Mouse (Mus musculus) MEL (cell line): ENCODE measurements around the gene Guk1. TPM values are rescaled to one million over a fixed set of nuclear protein-coding genes. Genes with fewer than 3 reads are reported as not detected.

Experiments used
- DNase-seq: peaks from one replicate; pipeline ENCODE4 v3.0.0; 2011; ENCODE audit warnings: low read depth, low spot score
- H3K27ac ChIP-seq: 2 replicates; pipeline ENCODE4 v1.5.1; 2012; ENCODE audit warnings: low read depth, mild to moderate bottlenecking, control low read depth, low read length, moderate library complexity; ENCODE audit not compliant: control insufficient read depth
- H3K27me3 ChIP-seq, 2 experiments: fragments of 150-350 bp in 1 of 2; sonication (generic) in 1 of 2; 2 replicates each; pipeline ENCODE4 v1.6.1; 2012; ENCODE audit warnings: low read length in 2 of 2, mild to moderate bottlenecking in 2 of 2, improper control_type of control experiment in 1 of 2, moderate library complexity in 1 of 2; ENCODE audit not compliant: insufficient read depth in 2 of 2, control insufficient read depth in 1 of 2
- H3K36me3 ChIP-seq, 2 experiments: 2 replicates each; pipeline ENCODE4 v1.6.1; 2012 to 2014; ENCODE audit warnings: low read length in 2 of 2, improper control_type of control experiment in 1 of 2, inconsistent platforms in 1 of 2, mild to moderate bottlenecking in 1 of 2; ENCODE audit not compliant: insufficient read depth in 2 of 2, control insufficient read depth in 1 of 2
- H3K4me1 ChIP-seq, 2 experiments: fragments of 150-350 bp in 1 of 2; sonication (generic) in 1 of 2; 2 replicates each; pipeline ENCODE4 v1.6.1; 2012; ENCODE audit warnings: low read length in 2 of 2, improper control_type of control experiment in 1 of 2, mild to moderate bottlenecking in 1 of 2; ENCODE audit not compliant: insufficient read depth in 2 of 2, control insufficient read depth in 1 of 2
- H3K4me3 ChIP-seq, 2 experiments: fragments of 150-350 bp in 1 of 2; sonication (generic) in 1 of 2; 2 replicates each; pipeline ENCODE4 v1.5.1; 2012; ENCODE audit warnings: low read depth in 2 of 2, low read length in 2 of 2, mild to moderate bottlenecking in 2 of 2, moderate library complexity in 2 of 2, control low read depth in 1 of 2, improper control_type of control experiment in 1 of 2; ENCODE audit not compliant: control insufficient read depth in 1 of 2, insufficient read depth in 1 of 2
- H3K79me2 ChIP-seq: 2 replicates; pipeline ENCODE4 v1.6.1; 2012; ENCODE audit warnings: mild to moderate bottlenecking, low read length, moderate library complexity; ENCODE audit not compliant: control insufficient read depth, poor library complexity, insufficient read depth
- H3K9ac ChIP-seq: 2 replicates; pipeline ENCODE4 v1.6.1; 2012; ENCODE audit warnings: low read depth, mild to moderate bottlenecking, control low read depth, low read length, moderate library complexity; ENCODE audit not compliant: control insufficient read depth, poor library complexity, severe bottlenecking
- H3K9me3 ChIP-seq: fragments of 150-350 bp; sonication (generic); replicated peaks from 2 replicates; pipeline ENCODE4 v1.6.1; 2012; ENCODE audit warnings: mild to moderate bottlenecking, low read length, improper control_type of control experiment, moderate library complexity; ENCODE audit not compliant: insufficient read depth
- CTCF ChIP-seq, 3 experiments: IDR thresholded peaks in 2 of 3; conservative IDR thresholded peaks in 1 of 3; 2 replicates each; pipeline ENCODE4 v1.5.1; 2011 to 2012; ENCODE audit warnings: low read length in 3 of 3, low read depth in 2 of 3, mild to moderate bottlenecking in 2 of 3, improper control_type of control experiment in 1 of 3, inconsistent platforms in 1 of 3, mixed read lengths in 1 of 3, moderate library complexity in 1 of 3; ENCODE audit not compliant: control insufficient read depth in 1 of 3, insufficient read depth in 1 of 3, poor library complexity in 1 of 3, severe bottlenecking in 1 of 3
- E2F4 ChIP-seq: IDR thresholded peaks from 2 replicates; pipeline ENCODE4 v1.6.1; 2011; ENCODE audit warnings: low read depth, low read length, improper control_type of control experiment, borderline replicate concordance
- EP300 ChIP-seq, 2 experiments: IDR thresholded peaks; 2 replicates each; pipeline ENCODE4 v1.6.1; 2011; ENCODE audit warnings: improper control_type of control experiment in 2 of 2, low read length in 2 of 2, low read depth in 1 of 2, mild to moderate bottlenecking in 1 of 2
- GABPA ChIP-seq: IDR thresholded peaks from 2 replicates; pipeline ENCODE4 v1.6.1; 2012; ENCODE audit warnings: low read depth, mild to moderate bottlenecking, inconsistent platforms, low read length, improper control_type of control experiment, moderate library complexity
- GATA1 ChIP-seq: IDR thresholded peaks from 2 replicates; pipeline ENCODE4 v1.6.1; 2011; ENCODE audit warnings: low read depth, low read length, improper control_type of control experiment
- JUND ChIP-seq: IDR thresholded peaks from 2 replicates; pipeline ENCODE4 v1.6.1; 2011; ENCODE audit warnings: low read depth, mild to moderate bottlenecking, improper control_type of control experiment, low read length
- KAT2A ChIP-seq: conservative IDR thresholded peaks from 2 replicates; pipeline ENCODE4 v1.6.1; 2012; ENCODE audit warnings: low read depth, low read length, improper control_type of control experiment, inconsistent platforms
- MAFK ChIP-seq: IDR thresholded peaks from 2 replicates; pipeline ENCODE4 v1.6.1; 2011; ENCODE audit warnings: low read depth, mild to moderate bottlenecking, low read length, improper control_type of control experiment, borderline replicate concordance
- MAX ChIP-seq: IDR thresholded peaks from 2 replicates; pipeline ENCODE4 v1.6.1; 2011; ENCODE audit warnings: low read length, improper control_type of control experiment
- MAZ ChIP-seq: IDR thresholded peaks from 2 replicates; pipeline ENCODE4 v1.6.1; 2012; ENCODE audit warnings: low read depth, mild to moderate bottlenecking, inconsistent platforms, low read length, improper control_type of control experiment
- MXI1 ChIP-seq: IDR thresholded peaks from 2 replicates; pipeline ENCODE4 v1.6.1; 2011; ENCODE audit warnings: mild to moderate bottlenecking, low read depth, low read length, improper control_type of control experiment
- MYB ChIP-seq: IDR thresholded peaks from 2 replicates; pipeline ENCODE4 v1.6.1; 2011; ENCODE audit warnings: mild to moderate bottlenecking, low read depth, low read length, improper control_type of control experiment
- MYC ChIP-seq: IDR thresholded peaks from 2 replicates; pipeline ENCODE4 v1.6.1; 2011; ENCODE audit warnings: low read depth, mild to moderate bottlenecking, low read length, improper control_type of control experiment, moderate library complexity
- NRF1 ChIP-seq: IDR thresholded peaks from 2 replicates; pipeline ENCODE4 v1.6.1; 2014; ENCODE audit warnings: low read depth, mild to moderate bottlenecking, inconsistent platforms, low read length, improper control_type of control experiment, moderate library complexity; ENCODE audit not compliant: poor library complexity, insufficient read depth, severe bottlenecking
- POLR2A ChIP-seq, 2 experiments: IDR thresholded peaks; 2 replicates each; pipeline ENCODE4 v1.6.1; 2011 to 2012; ENCODE audit warnings: low read length in 2 of 2, mild to moderate bottlenecking in 2 of 2, control low read depth in 1 of 2, improper control_type of control experiment in 1 of 2, low read depth in 1 of 2, moderate library complexity in 1 of 2; ENCODE audit not compliant: control insufficient read depth in 1 of 2, insufficient read depth in 1 of 2, poor library complexity in 1 of 2
- RAD21 ChIP-seq: IDR thresholded peaks from 2 replicates; pipeline ENCODE4 v1.6.1; 2011; ENCODE audit warnings: mild to moderate bottlenecking, low read depth, low read length, improper control_type of control experiment
- SIN3A ChIP-seq: IDR thresholded peaks from 2 replicates; pipeline ENCODE4 v1.6.1; 2012; ENCODE audit warnings: low read length, improper control_type of control experiment, inconsistent platforms
- USF2 ChIP-seq, 2 experiments: IDR thresholded peaks; 2 replicates each; pipeline ENCODE4 v1.6.1; 2011 to 2012; ENCODE audit warnings: improper control_type of control experiment in 2 of 2, low read length in 2 of 2, borderline replicate concordance in 1 of 2, inconsistent platforms in 1 of 2, low read depth in 1 of 2, mild to moderate bottlenecking in 1 of 2; ENCODE audit not compliant: insufficient read depth in 1 of 2
- ZKSCAN1 ChIP-seq: IDR thresholded peaks from 2 replicates; pipeline ENCODE4 v1.6.1; 2012; ENCODE audit warnings: low read depth, mild to moderate bottlenecking, inconsistent platforms, low read length, improper control_type of control experiment, moderate library complexity
- polyA plus RNA-seq, 2 experiments: library from polyadenylated mRNA; stranded (reverse) in 1 of 2; unstranded in 1 of 2; fragments of >175 nt in 1 of 2; fragments of >200 nt in 1 of 2; gene quantifications; 2 replicates each; pipeline versions ENCODE4 v1.2.1 to v1.2.4; 2012; ENCODE audit warnings: low replicate concordance in 2 of 2, low read depth in 1 of 2; ENCODE audit not compliant: insufficient read length in 2 of 2, insufficient read depth in 1 of 2, missing spikeins in 1 of 2
- total RNA-seq: library from RNA; depleted of rRNA; stranded (reverse); fragments of 300-350 nt; gene quantifications from 2 replicates; pipeline ENCODE4 v1.2.3, GENCODE M21; 2012

Guk1 gene
- total and polyA plus RNA-seq, 3 experiments: 215 to 295 TPM; not detected in 1

DNA sequence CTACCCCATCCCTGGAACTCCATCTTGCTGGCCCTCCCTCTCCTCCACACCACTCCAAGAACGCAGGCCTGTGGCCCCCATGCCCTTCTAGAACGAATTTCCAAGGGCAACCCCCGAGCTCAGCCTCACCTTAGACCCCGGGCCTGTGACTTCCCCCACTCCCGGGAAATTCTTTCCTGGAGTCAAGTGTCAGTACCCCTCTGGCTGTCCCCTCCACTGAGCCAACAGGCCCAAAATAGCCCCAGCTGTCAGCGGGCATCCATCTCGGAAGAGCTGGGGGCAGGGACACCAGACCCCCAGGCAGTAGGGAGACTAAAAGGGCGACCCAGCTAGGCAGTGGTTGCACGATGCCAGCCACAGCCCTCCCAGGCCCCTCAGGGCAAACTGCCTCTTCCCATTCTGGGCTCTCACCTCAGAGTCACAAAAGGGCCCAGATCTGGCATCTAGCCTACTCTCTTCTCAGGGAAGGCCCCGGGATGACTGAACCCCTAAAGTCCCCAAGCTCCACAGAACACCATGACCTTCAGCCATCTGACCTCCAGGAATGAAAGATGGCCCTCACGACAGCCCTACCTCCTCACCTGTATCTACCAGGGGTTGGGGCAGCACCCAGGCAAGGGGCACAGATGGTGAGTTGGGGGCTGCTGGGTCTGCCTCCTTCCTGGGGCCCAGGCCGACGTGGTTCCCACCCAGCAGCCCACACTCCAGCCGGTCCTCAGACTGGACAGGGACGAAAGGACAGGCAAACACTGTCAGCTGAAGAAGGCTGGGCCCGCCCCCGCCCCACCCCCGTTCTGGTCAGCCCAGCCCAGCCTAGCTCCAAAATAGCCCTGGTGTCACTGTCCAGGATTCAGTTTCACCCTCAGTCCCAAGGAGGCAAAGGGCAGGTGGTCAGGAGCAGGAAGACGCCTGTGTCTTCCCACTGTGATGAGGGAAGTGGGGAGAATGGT is 53.2 kb downstream of the Guk1 start:
- Histone ChIP-seq H3K9me3 (no peaks in the 10 kb centered on the region), H3K4me1 (no peaks in the 10 kb centered on the region), H3K79me2 (no peaks in the 10 kb centered on the region), H3K27ac (no peak overlapping the region), H3K36me3 (no peaks in the 10 kb centered on the region), H3K27me3 (no peaks in the 10 kb centered on the region; a peak in 1 of 4 replicates), H3K9ac (no peak overlapping the region), H3K4me3 (no peak overlapping the region)
- TF ChIP-seq MYB: no peak
- no peak for TF ChIP-seq NRF1
- no peak for TF ChIP-seq POLR2A (IDR thresholded peaks at IDR 0.05; ENCODE audit: control insufficient read depth in 1 of 2, insufficient read depth in 1 of 2, low read depth in 1 of 2, low read length in 2 of 2, poor library complexity in 1 of 2)
- DNase-seq: no peak

DNA sequence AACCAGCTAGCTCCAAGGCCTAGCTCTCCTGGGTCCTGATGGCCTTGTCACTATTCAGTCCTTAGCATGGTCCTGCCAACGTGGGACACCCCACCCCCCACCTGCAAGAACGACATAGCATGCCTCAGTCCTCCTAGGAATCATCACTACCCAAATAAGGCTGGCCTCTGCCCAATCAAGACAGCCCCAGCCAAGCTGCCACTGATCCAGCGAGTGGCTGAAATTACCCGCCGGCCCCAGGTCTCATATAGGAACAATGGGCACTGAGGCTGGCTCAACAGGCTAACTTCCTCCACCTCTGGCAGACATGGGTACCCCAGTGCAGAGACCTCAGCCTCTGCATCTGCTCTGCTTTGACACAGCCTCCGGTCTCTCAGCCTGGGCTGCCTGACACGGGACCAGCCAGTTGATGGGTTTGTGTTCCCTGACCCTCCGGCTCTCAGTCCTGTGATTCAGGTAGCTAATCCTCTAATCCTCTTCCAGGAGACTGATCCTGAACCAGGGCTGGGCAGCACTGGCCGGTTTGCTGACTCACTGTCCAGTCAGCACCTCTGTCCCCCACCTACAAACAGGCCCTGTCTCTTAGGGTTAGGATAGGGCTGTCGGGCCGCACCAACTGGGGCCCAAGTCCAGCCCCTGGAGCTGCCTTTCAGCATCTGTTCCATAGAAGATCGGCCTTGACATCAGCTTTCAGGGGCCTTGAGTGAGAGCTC is 54.9 kb downstream of the Guk1 start:
- Histone ChIP-seq H3K36me3 (no peaks in the 10 kb centered on the region), H3K4me1 (no peaks in the 10 kb centered on the region), H3K9me3 (no peaks in the 10 kb centered on the region), H3K9ac (no peak overlapping the region), H3K27ac (no peak overlapping the region), H3K27me3 (no peaks in the 10 kb centered on the region; a peak in 1 of 4 replicates), H3K4me3 (no peak overlapping the region), H3K79me2 (no peaks in the 10 kb centered on the region)
- no peak for TF ChIP-seq KAT2A
- TF ChIP-seq RAD21: no peak
- no peak for TF ChIP-seq EP300 (IDR thresholded peaks at IDR 0.05; ENCODE audit: low read depth in 1 of 2, low read length in 2 of 2)
- TF ChIP-seq NRF1: no peak
- TF ChIP-seq CTCF (IDR thresholded peaks at IDR 0.05 in 2 of 3, conservative IDR thresholded peaks at IDR 0.05 in 1 of 3; ENCODE audit: control insufficient read depth in 1 of 3, insufficient read depth in 1 of 3, low read depth in 2 of 3, low read length in 3 of 3, poor library complexity in 1 of 3, severe bottlenecking in 1 of 3): no peak
- no peak for TF ChIP-seq GATA1
- no peak for TF ChIP-seq MXI1
- TF ChIP-seq SIN3A: no peak
- no peak for TF ChIP-seq E2F4
- TF ChIP-seq MYB: no peak
- TF ChIP-seq JUND: no peak
- TF ChIP-seq ZKSCAN1: no peak
- TF ChIP-seq MAFK: no peak
- no peak for TF ChIP-seq POLR2A (IDR thresholded peaks at IDR 0.05; ENCODE audit: control insufficient read depth in 1 of 2, insufficient read depth in 1 of 2, low read depth in 1 of 2, low read length in 2 of 2, poor library complexity in 1 of 2)
- no peak for TF ChIP-seq MYC
- no peak for TF ChIP-seq USF2 (IDR thresholded peaks at IDR 0.05; ENCODE audit: borderline replicate concordance in 1 of 2, insufficient read depth in 1 of 2, low read depth in 1 of 2, low read length in 2 of 2)
- no peak for TF ChIP-seq MAX
- no peak for TF ChIP-seq MAZ
- TF ChIP-seq GABPA: no peak
- DNase-seq: no peak
